Mouse (Mus musculus): ENCODE measurements around the gene Car15. TPM values are rescaled to one million over a fixed set of nuclear protein-coding genes. Genes with fewer than 3 reads are reported as not detected.

Car15 gene
- polyA plus RNA-seq, 1 experiment, result 1.2 TPM

DNA sequence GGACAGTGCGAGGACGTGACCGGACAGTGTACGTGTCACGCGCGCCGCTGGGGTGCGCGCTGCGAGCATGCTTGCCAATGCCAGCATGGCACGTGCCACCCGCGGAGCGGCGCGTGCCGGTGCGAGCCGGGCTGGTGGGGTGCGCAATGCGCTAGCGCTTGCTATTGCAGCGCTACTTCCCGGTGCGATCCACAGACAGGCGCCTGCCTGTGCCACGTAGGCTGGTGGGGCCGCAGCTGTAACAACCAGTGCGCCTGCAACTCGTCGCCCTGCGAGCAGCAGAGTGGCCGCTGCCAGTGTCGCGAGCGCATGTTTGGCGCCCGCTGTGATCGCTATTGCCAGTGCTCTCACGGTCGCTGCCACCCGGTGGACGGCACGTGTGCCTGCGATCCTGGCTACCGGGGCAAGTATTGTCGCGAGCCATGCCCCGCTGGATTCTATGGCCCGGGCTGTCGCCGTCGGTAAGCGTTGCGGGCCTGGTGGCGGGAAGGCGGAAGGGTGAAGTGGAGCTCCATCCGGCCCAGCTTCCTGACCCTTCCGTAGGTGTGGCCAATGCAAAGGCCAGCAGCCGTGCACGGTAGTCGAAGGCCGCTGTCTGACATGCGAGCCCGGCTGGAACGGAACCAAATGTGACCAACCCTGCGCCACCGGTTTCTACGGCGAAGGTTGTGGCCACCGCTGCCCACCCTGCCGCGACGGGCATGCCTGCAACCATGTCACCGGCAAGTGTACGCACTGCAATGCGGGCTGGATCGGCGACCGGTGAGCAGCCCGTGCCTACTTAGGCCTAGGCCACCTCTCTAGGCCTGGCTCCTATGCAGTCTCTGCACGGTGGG, 35.1 kb downstream of the Car15 start:
- H3K4me2 ChIP-seq (ENCODE audit: low read depth), result no peak overlapping the region
- no peak for TF ChIP-seq REST (IDR thresholded peaks at IDR 0.05; ENCODE audit: insufficient read depth, insufficient read length)
- TF ChIP-seq POLR2AphosphoS2 (IDR thresholded peaks at IDR 0.05; ENCODE audit: insufficient read length, low read depth), result no peak
- TF ChIP-seq POLR2A (IDR thresholded peaks at IDR 0.05; ENCODE audit: insufficient read length, low read depth), result no peak
- no peak for TF ChIP-seq TCF3 (IDR thresholded peaks at IDR 0.05; ENCODE audit: insufficient read length, low read depth)
- no peak for TF ChIP-seq E2F4 (IDR thresholded peaks at IDR 0.05; ENCODE audit: insufficient read depth)
- no peak for TF ChIP-seq SRF (IDR thresholded peaks at IDR 0.05; ENCODE audit: control insufficient read depth, insufficient read length, low read depth)
- no peak for TF ChIP-seq MYOG (IDR thresholded peaks at IDR 0.05; ENCODE audit: control insufficient read depth in 1 of 3, insufficient read depth in 1 of 3, insufficient read length in 2 of 3, low read depth in 2 of 3)
- no peak for TF ChIP-seq MYOD1 (IDR thresholded peaks at IDR 0.05; ENCODE audit: control insufficient read depth in 1 of 3, insufficient read length in 2 of 3, low read depth in 2 of 3)
- no peak for TF ChIP-seq MAX (IDR thresholded peaks at IDR 0.05; ENCODE audit: low read depth)
- no peak for TF ChIP-seq CEBPB (IDR thresholded peaks at IDR 0.05; ENCODE audit: insufficient read depth, poor library complexity, severe bottlenecking)
- no peak for TF ChIP-seq TCF12 (IDR thresholded peaks at IDR 0.05; ENCODE audit: insufficient read depth, poor library complexity, severe bottlenecking)
- no peak for TF ChIP-seq USF1 (IDR thresholded peaks at IDR 0.05; ENCODE audit: low read depth)
- H3K27me3 ChIP-seq (ENCODE audit: control insufficient read depth, insufficient read depth, insufficient read length), result no peaks in the 10 kb centered on the region
- H3ac ChIP-seq (ENCODE audit: control insufficient read depth, insufficient read length), result no peak overlapping the region
- H3K79me2 ChIP-seq (ENCODE audit: control insufficient read depth, insufficient read depth), result peaks cover 26% of the 10 kb centered on the region
- H3K36me3 ChIP-seq (ENCODE audit: control insufficient read depth, insufficient read depth), result peaks cover 4% of the 10 kb centered on the region
- no peak overlapping the region for H3K4me3 ChIP-seq

DNA sequence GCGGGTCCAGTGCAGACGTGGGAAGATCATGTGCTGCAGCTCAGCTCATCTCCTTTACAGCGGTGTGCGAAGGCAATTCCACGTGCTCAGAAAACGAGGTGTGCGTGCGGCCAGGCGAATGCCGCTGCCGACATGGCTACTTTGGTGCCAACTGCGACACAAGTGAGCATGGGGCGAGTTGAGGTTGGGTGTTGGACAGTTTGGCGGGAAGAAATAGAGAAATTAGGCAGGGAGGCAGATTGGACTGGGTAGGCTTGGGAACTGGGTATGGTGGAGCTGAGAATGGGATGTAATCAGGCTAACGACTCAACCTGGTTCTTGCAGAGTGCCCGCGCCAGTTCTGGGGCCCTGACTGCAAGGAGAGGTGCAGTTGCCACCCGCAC, 35.7 kb downstream of the Car15 start:
- Histone ChIP-seq H3K79me2 (ENCODE audit: control insufficient read depth, insufficient read depth) (peaks cover 26% of the 10 kb centered on the region), H3ac (ENCODE audit: control insufficient read depth, insufficient read length) (no peak overlapping the region), H3K36me3 (ENCODE audit: control insufficient read depth, insufficient read depth) (peaks cover 4% of the 10 kb centered on the region), H3K4me3 (no peak overlapping the region), H3K27me3 (ENCODE audit: control insufficient read depth, insufficient read depth, insufficient read length) (no peaks in the 10 kb centered on the region), H3K4me2 (ENCODE audit: low read depth) (no peak overlapping the region)
- TF ChIP-seq MYOG (IDR thresholded peaks at IDR 0.05; ENCODE audit: control insufficient read depth in 1 of 3, insufficient read depth in 1 of 3, insufficient read length in 2 of 3, low read depth in 2 of 3) (no peak), USF1 (IDR thresholded peaks at IDR 0.05; ENCODE audit: low read depth) (no peak), TCF12 (IDR thresholded peaks at IDR 0.05; ENCODE audit: insufficient read depth, poor library complexity, severe bottlenecking) (no peak), CEBPB (IDR thresholded peaks at IDR 0.05; ENCODE audit: insufficient read depth, poor library complexity, severe bottlenecking) (no peak), POLR2A (IDR thresholded peaks at IDR 0.05; ENCODE audit: insufficient read length, low read depth) (no peak), SRF (IDR thresholded peaks at IDR 0.05; ENCODE audit: control insufficient read depth, insufficient read length, low read depth) (no peak), REST (IDR thresholded peaks at IDR 0.05; ENCODE audit: insufficient read depth, insufficient read length) (no peak), TCF3 (IDR thresholded peaks at IDR 0.05; ENCODE audit: insufficient read length, low read depth) (no peak), E2F4 (IDR thresholded peaks at IDR 0.05; ENCODE audit: insufficient read depth) (no peak), MYOD1 (IDR thresholded peaks at IDR 0.05; ENCODE audit: control insufficient read depth in 1 of 3, insufficient read length in 2 of 3, low read depth in 2 of 3) (no peak), POLR2AphosphoS2 (IDR thresholded peaks at IDR 0.05; ENCODE audit: insufficient read length, low read depth) (no peak), MAX (IDR thresholded peaks at IDR 0.05; ENCODE audit: low read depth) (no peak)

DNA sequence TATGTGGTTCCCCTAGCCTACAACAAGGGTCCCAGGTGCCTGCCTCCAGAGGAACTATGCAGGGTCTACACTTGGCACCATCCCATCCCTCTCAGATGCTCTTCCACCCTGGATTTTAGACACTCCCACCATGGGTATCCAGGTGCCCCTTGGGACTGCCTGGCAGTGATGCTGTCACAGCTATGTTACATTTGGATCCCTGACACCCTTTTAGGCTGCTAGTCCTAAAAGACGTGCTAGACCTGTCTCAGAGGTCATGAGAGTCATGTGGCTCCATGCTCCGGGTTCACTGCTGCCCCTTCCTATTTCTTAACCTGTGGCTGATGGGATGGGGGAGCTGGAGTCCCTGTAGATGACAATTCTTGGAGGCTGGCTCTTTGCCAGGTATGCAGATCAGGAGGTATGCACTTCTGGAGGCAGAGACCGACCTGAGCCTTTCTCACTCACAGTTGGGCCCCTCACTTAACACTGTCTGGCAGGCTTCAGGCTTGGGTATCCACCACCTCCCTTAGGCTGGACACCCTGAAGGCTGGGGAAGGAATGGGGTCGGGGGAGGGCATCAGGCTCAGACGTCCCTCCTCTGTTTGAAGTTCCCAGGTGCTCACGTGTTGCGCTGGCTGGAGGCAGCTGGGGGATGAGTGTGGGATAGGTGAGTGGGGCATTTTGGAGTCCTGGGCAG, 36.2 kb downstream of the Car15 start:
- H3K4me3 ChIP-seq, result no peak overlapping the region
- H3K36me3 ChIP-seq (ENCODE audit: control insufficient read depth, insufficient read depth), result peaks cover 4% of the 10 kb centered on the region
- no peaks in the 10 kb centered on the region for H3K27me3 ChIP-seq (ENCODE audit: control insufficient read depth, insufficient read depth, insufficient read length)

DNA sequence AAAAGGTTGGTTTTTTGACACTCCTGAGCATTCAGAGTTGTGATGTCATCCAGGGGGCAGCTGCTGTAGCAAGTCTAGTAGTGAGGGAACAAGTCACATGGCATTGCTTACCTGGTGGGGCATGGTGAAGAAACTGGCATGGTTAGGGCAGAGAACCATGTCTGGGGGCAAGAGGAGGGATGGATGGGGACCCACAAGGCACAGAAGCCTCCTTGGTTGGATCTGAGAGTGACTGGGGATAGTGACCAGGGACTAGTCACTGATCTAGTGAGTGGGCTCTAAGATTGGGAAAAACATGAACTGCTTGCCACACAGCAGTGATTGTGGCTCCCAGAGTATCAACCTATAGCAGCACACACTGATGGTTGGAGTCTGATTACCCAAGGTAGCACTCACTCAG, 38.6 kb downstream of the Car15 start:
- Histone ChIP-seq H3K4me2 (ENCODE audit: low read depth) (peak overlapping the region; percentile 68), H3K4me3 (no peak overlapping the region), H3K36me3 (ENCODE audit: control insufficient read depth, insufficient read depth) (no peaks in the 10 kb centered on the region), H3K27me3 (ENCODE audit: control insufficient read depth, insufficient read depth, insufficient read length) (no peaks in the 10 kb centered on the region), H3K79me2 (ENCODE audit: control insufficient read depth, insufficient read depth) (peaks cover 26% of the 10 kb centered on the region), H3ac (ENCODE audit: control insufficient read depth, insufficient read length) (no peak overlapping the region)
- TF ChIP-seq SRF (IDR thresholded peaks at IDR 0.05; ENCODE audit: control insufficient read depth, insufficient read length, low read depth) (no peak), MYOD1 (IDR thresholded peaks at IDR 0.05; ENCODE audit: control insufficient read depth in 1 of 3, insufficient read length in 2 of 3, low read depth in 2 of 3) (no peak), CEBPB (IDR thresholded peaks at IDR 0.05; ENCODE audit: insufficient read depth, poor library complexity, severe bottlenecking) (no peak), MYOG (IDR thresholded peaks at IDR 0.05; ENCODE audit: control insufficient read depth in 1 of 3, insufficient read depth in 1 of 3, insufficient read length in 2 of 3, low read depth in 2 of 3) (no peak), E2F4 (IDR thresholded peaks at IDR 0.05; ENCODE audit: insufficient read depth) (no peak), MAX (IDR thresholded peaks at IDR 0.05; ENCODE audit: low read depth) (no peak), USF1 (IDR thresholded peaks at IDR 0.05; ENCODE audit: low read depth) (no peak), POLR2AphosphoS2 (IDR thresholded peaks at IDR 0.05; ENCODE audit: insufficient read length, low read depth) (no peak), REST (IDR thresholded peaks at IDR 0.05; ENCODE audit: insufficient read depth, insufficient read length) (no peak), POLR2A (IDR thresholded peaks at IDR 0.05; ENCODE audit: insufficient read length, low read depth) (no peak), TCF3 (IDR thresholded peaks at IDR 0.05; ENCODE audit: insufficient read length, low read depth) (no peak)

More for the DNA sequence above, 36.2 kb downstream of the Car15 start:
- Histone ChIP-seq H3K4me2 (ENCODE audit: low read depth) (no peak overlapping the region), H3K79me2 (ENCODE audit: control insufficient read depth, insufficient read depth) (peaks cover 26% of the 10 kb centered on the region), H3ac (ENCODE audit: control insufficient read depth, insufficient read length) (no peak overlapping the region)
- TF ChIP-seq MAX (IDR thresholded peaks at IDR 0.05; ENCODE audit: low read depth) (no peak), E2F4 (IDR thresholded peaks at IDR 0.05; ENCODE audit: insufficient read depth) (no peak), POLR2AphosphoS2 (IDR thresholded peaks at IDR 0.05; ENCODE audit: insufficient read length, low read depth) (no peak), MYOD1 (IDR thresholded peaks at IDR 0.05; ENCODE audit: control insufficient read depth in 1 of 3, insufficient read length in 2 of 3, low read depth in 2 of 3) (no peak), POLR2A (IDR thresholded peaks at IDR 0.05; ENCODE audit: insufficient read length, low read depth) (no peak), TCF3 (IDR thresholded peaks at IDR 0.05; ENCODE audit: insufficient read length, low read depth) (no peak)

All from myocyte (in vitro differentiated cells).